Mouse (Mus musculus) mouse trophoblast stem cell (cell line): ENCODE results near the gene Nup54.

Source experiments
- in situ Hi-C, 2 experiments: fragments of 300-500 bp; cut with MseI, MboI; formaldehyde crosslinking; loops; 2 replicates in 1 of 2; 3 replicates in 1 of 2; pipeline ENCODE4 v1.15.1; 2025

Nup54 gene

GRCm38 (mm10) chr5:92376795-92377405, 58.1 kb downstream of the Nup54 start:
- in situ Hi-C loops: no loop called here

- in situ Hi-C loops: no loop called here
These were observed 59.7 kb downstream of the Nup54 start for GRCm38 (mm10) chr5:92375368-92375767.

- in situ Hi-C loops: no loop called here
These were observed 60.3 kb downstream of the Nup54 start for GRCm38 (mm10) chr5:92374721-92375142.

- in situ Hi-C loops: no loop called here
These were observed 62.4 kb downstream of the Nup54 start for GRCm38 (mm10) chr5:92372605-92373004.

GRCm38 (mm10) chr5:92371361-92371976, 63.5 kb downstream of the Nup54 start:
- in situ Hi-C loops: no loop called here

GRCm38 (mm10) chr5:92370891-92371290, 64.1 kb downstream of the Nup54 start:
- in situ Hi-C loops: no loop called here

GRCm38 (mm10) chr5:92370392-92370791, 64.6 kb downstream of the Nup54 start:
- in situ Hi-C loops: no loop called here

- in situ Hi-C loops: no loop called here
These were observed 65.6 kb downstream of the Nup54 start for GRCm38 (mm10) chr5:92369151-92369994.

GRCm38 (mm10) chr5:92368392-92368791, 66.6 kb downstream of the Nup54 start:
- in situ Hi-C loops: no loop called here

- in situ Hi-C loops: no loop called here
These were observed 68.5 kb downstream of the Nup54 start for GRCm38 (mm10) chr5:92366565-92366964.
